Mouse (Mus musculus) forebrain, embryonic 11.5 days (tissue): ENCODE results near the gene Mrps6. TPM values are rescaled to one million over a fixed set of nuclear protein-coding genes. Genes with fewer than 3 reads are reported as not detected.

Experiments
- ATAC-seq: fragments of 200-750 bp; cut with Nextera tagmentation; replicated peaks from 2 replicates; pipeline ENCODE4 v1.8.0; 2017; ENCODE audit warnings: moderate TSS enrichment; ENCODE audit not compliant: low FRiP score
- DNase-seq: peaks from one replicate; pipeline ENCODE4 v3.0.0-alpha.2; 2017; ENCODE audit warnings: low spot score
- H3K27ac ChIP-seq: fragments of 300-500 bp; sonication (generic); 2 replicates; pipeline ENCODE4 v1.5.1; 2014; ENCODE audit warnings: low read depth, low read length
- H3K27me3 ChIP-seq: fragments of 300-500 bp; sonication (generic); 2 replicates; pipeline ENCODE4 v1.6.1; 2014; ENCODE audit warnings: mild to moderate bottlenecking, low read length, mixed read lengths; ENCODE audit not compliant: control insufficient read depth, insufficient read depth
- H3K36me3 ChIP-seq: fragments of 300-500 bp; sonication (generic); 2 replicates; pipeline ENCODE4 v1.6.1; 2014; ENCODE audit warnings: mild to moderate bottlenecking, low read length, moderate library complexity, mixed read lengths; ENCODE audit not compliant: control insufficient read depth, insufficient read depth
- H3K4me1 ChIP-seq: fragments of 300-500 bp; sonication (generic); replicated peaks from 2 replicates; pipeline ENCODE4 v1.6.1; 2014; ENCODE audit warnings: low read length, mixed read lengths; ENCODE audit not compliant: control insufficient read depth, insufficient read depth
- H3K4me2 ChIP-seq: fragments of 300-500 bp; sonication (generic); 2 replicates; pipeline ENCODE4 v1.6.1; 2014; ENCODE audit warnings: low read depth, mild to moderate bottlenecking, low read length, moderate library complexity, mixed read lengths; ENCODE audit not compliant: severe bottlenecking
- H3K4me3 ChIP-seq: fragments of 300-500 bp; sonication (generic); 2 replicates; pipeline ENCODE4 v1.5.1; 2014; ENCODE audit warnings: low read depth, low read length
- H3K9ac ChIP-seq: fragments of 300-500 bp; sonication (generic); 2 replicates; pipeline ENCODE4 v1.6.1; 2014; ENCODE audit warnings: low read length
- H3K9me3 ChIP-seq: fragments of 300-500 bp; sonication (generic); 2 replicates; pipeline ENCODE4 v1.6.1; 2016; ENCODE audit warnings: low read length, mixed read lengths; ENCODE audit not compliant: control insufficient read depth
- WGBS: fragments of 180-500 bp; shearing (Covaris S2); extraction: QIAGEN DNeasy Blood & Tissue Kit; methylation state at CpG from one replicate; pipeline ENCODE4 v1.1.7; 2014; 5-methylcytosine and 5-hydroxymethylcytosine counted together
- polyA plus RNA-seq: library from polyadenylated mRNA; unstranded; fragments of >200 nt; fragmentation: Nextera tagmentation; extraction: Ambion mirVana; gene quantifications from 2 replicates; pipeline ENCODE4 v1.2.1, GENCODE M21; 2014

Gene Mrps6
- polyA plus RNA-seq, 1 experiment from 2014 or later = 117 TPM

- H3K4me2 ChIP-seq = peak overlapping the region; percentile 88
- H3K4me1 ChIP-seq = peaks cover 12% of the 10 kb centered on the region; the same call in 1 of the 2 replicates
- no peaks in the 10 kb centered on the region for H3K27me3 ChIP-seq
- no peaks in the 10 kb centered on the region for H3K36me3 ChIP-seq
- peak overlapping the region; percentile 59; the same call in 1 of the 2 replicates for H3K9ac ChIP-seq
- H3K4me3 ChIP-seq = peak overlapping the region; percentile 40
- H3K27ac ChIP-seq = no peak overlapping the region
- no peaks in the 10 kb centered on the region for H3K9me3 ChIP-seq
- 56% methylated on average over 6 of the region's 6 CpGs for WGBS
- ATAC-seq = no peak
- DNase-seq = no peak
Observed at GRCm38 (mm10) chr16:92159114-92159513, 101.0 kb downstream of the Mrps6 start.

Other genes starting within 250 kb of the Mrps6 start
- 0.17 and 0.25 TPM in 2 replicates for gene Gm49711, start within 50 bp of the Mrps6 start, polyA plus RNA-seq
- gene Slc5a3, start 52 bp downstream of the Mrps6 start, polyA plus RNA-seq = 11.8 and 12.9 TPM in 2 replicates
- gene Kcne2, start 234.1 kb downstream of the Mrps6 start, polyA plus RNA-seq = 0.45 TPM in 1 of 2 replicates, not detected in the other
- 115 and 123 TPM in 2 replicates for gene Smim11, start 243.0 kb downstream of the Mrps6 start, polyA plus RNA-seq